Mouse (Mus musculus) layer of hippocampus, adult 6 months (tissue): ENCODE measurements around the gene Dnajb6. TPM values are rescaled to one million over a fixed set of nuclear protein-coding genes. Genes with fewer than 3 reads are reported as not detected.

Experiments
- long read RNA-seq, 2 experiments: library from polyadenylated mRNA; unstranded; transcript quantifications; one replicate each; pipeline ENCODE4 v2.0.0; 2019 to 2020
- polyA plus RNA-seq: library from polyadenylated mRNA; unstranded; fragments of <200 nt; fragmentation: Nextera tagmentation; gene quantifications from 2 replicates; pipeline ENCODE4 v1.2.3, GENCODE M21; 2021

Gene Dnajb6
- 260 and 276 TPM in 2 replicates for polyA plus RNA-seq
- long read RNA-seq, experiment 1, transcript Dnajb6-203 (8 exons, 1,605 nt), result major isoform, 392 of 474 reads
- long read RNA-seq, experiment 1, transcript Dnajb6-201 (10 exons, 2,918 nt), result minor isoform, 17 of 474 reads
- long read RNA-seq, experiment 1, transcript Dnajb6-205 (2 exons, 821 nt), result minor isoform, 7 of 474 reads
- long read RNA-seq, experiment 1, partial matches to known transcripts, result 42 of 474 reads
- long read RNA-seq, experiment 1, other reads (novel, unspliced or antisense), result 16 of 474 reads
- long read RNA-seq, experiment 2, transcript Dnajb6-203 (8 exons, 1,605 nt), result major isoform, 1,172 of 1,425 reads
- long read RNA-seq, experiment 2, transcript Dnajb6-201 (10 exons, 2,918 nt), result minor isoform, 196 of 1,425 reads
- long read RNA-seq, experiment 2, partial matches to known transcripts, result 19 of 1,425 reads
- long read RNA-seq, experiment 2, other reads (novel, unspliced or antisense), result 36 of 1,425 reads

DNA sequence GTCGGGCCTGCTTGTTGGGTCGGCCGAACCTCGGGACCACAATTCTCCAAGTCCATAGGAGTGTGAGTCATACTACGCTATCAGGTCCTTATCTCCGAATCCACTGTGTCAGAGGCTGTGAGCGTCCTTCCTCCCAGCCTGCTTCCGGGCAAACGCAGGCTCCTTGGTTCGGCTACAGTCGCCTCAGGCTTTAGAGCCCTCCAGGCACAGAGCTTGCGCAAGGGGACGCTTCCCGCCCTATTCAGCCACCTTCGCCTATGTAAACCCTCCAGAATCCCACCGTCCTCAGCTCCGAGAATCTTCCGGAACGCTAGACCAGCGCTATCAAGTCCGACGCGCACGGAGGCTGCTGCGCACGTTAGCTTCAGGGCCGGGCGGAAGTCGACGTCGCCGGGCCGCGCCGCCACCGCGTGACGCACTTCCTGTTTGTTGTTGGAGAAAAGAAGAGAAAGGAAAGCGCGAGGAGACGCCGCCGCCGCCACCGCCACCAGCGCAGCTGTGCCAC, at the start of gene Dnajb6, which contains the start of gene Gm5129:
Dnajb6 (plus strand) TSS at position 132 of the 505 bp plus-strand sequence.
Gm5129 (minus strand) TSS at position 380 of the 505 bp plus-strand sequence.

Other genes starting within 250 kb of the Dnajb6 start
- gene Ube3c, start 166.4 kb upstream of the Dnajb6 start, polyA plus RNA-seq, result 14.5 and 14.8 TPM in 2 replicates
- not detected in 2 replicates for gene Gm5129, start 248 bp downstream of the Dnajb6 start, polyA plus RNA-seq